Mouse (Mus musculus) urinary bladder, postnatal 0 days (tissue): ENCODE results near the gene Cluap1. TPM values are rescaled to one million over a fixed set of nuclear protein-coding genes. Genes with fewer than 3 reads are reported as not detected.

Source experiments
- microRNA-seq: library from miRNA; unstranded; fragments of <30 nt; microRNA quantifications from one replicate; pipeline ENCODE4, GENCODE M21; 2016
- polyA plus RNA-seq: library from polyadenylated mRNA; unstranded; fragments of >200 nt; fragmentation: Nextera tagmentation; extraction: Ambion mirVana; gene quantifications from 2 replicates; pipeline ENCODE4 v1.2.1, GENCODE M21; 2015

Cluap1 gene
- polyA plus RNA-seq: 13.7 and 14.4 TPM in 2 replicates

GRCm38 (mm10) chr16:3908537-3909111 is at the start of gene Cluap1, which contains the start of gene 1700037C18Rik:
Gene Cluap1, plus strand, starts transcription at chr16:3908801.
Gene 1700037C18Rik, minus strand, starts transcription at chr16:3908689.

DNA sequence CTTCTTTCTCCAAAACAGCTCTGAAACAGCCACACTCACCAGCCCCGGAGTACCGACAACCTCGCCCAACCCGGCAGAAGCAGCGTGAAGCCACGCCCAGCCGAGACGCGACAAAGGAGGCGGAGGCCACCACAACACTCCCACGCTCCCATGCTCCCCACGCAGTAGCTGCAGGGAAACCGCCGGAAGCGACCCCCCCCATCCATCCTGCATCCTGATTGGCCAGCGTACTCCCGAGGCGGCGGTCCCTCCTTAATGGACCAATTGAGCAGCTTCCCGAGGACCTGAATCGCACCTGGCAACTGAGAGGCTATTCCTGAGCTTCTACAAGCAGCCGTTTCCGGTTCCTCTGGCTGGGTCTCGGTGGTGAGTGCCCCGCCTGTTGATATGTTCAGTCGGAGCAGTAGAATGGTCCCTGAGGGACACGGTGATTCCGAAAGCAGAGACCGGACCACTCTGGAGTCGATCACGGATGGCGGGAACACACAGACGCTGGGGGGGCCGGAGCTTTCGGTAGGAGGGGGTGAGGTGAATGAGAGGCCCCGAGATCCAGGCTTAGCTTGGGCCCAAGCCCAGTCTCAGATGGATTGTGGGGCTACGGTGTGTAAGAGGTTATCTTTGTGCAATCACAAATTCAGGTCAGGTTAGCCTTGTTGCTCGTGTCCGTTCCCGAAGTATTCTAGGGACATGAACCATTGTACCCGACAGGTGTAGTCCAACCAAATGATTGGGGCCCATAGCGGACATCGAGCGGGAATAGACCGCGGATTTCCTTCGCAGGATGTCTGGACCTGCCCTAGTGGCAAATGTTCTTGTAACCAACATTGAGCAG is 36.2 kb upstream of the Cluap1 start, which contains the start of gene Naa60:
TSS of gene Naa60 (plus strand) at position 160 of the 832 bp plus-strand sequence.

GRCm38 (mm10) chr16:3884201-3885064 is 24.2 kb upstream of the Cluap1 start, which contains the start of the genes Zfp597 and Gm20695:
Gene Zfp597, minus strand, starts transcription at chr16:3884561.
Gene Gm20695, plus strand, starts transcription at chr16:3884648.

GRCm38 (mm10) chr16:3976251-3976671 is 67.7 kb downstream of the Cluap1 start, which contains the start of gene Nlrc3:
Gene Nlrc3, minus strand, starts transcription at chr16:3976632.

Small RNAs within 50 kb of the gene (microRNA-seq; reads per million reads assigned to microRNA genes)
- not detected for gene Gm23493

Other genes starting within 250 kb of the Cluap1 start
- gene Mefv, start 190.7 kb upstream of the Cluap1 start, polyA plus RNA-seq: 0.05 TPM in 1 of 2 replicates, not detected in the other
- gene Zfp263, start 164.7 kb upstream of the Cluap1 start, polyA plus RNA-seq: 24.0 and 24.1 TPM in 2 replicates
- gene Olfr15, start 77.9 kb upstream of the Cluap1 start, polyA plus RNA-seq: not detected in 2 replicates
- gene Zfp174, start 61.5 kb upstream of the Cluap1 start, polyA plus RNA-seq: 0.54 TPM in 2 replicates
- gene Naa60, start 36.4 kb upstream of the Cluap1 start, polyA plus RNA-seq: 25.9 and 27.3 TPM in 2 replicates
- 2.5 and 3.3 TPM in 2 replicates for gene Zfp597, start 24.2 kb upstream of the Cluap1 start, polyA plus RNA-seq
- 1.0 and 1.3 TPM in 2 replicates for gene Gm20695, start 24.2 kb upstream of the Cluap1 start, polyA plus RNA-seq
- gene 1700037C18Rik, start 112 bp upstream of the Cluap1 start, polyA plus RNA-seq: 5.9 and 6.4 TPM in 2 replicates
- gene Nlrc3, start 67.8 kb downstream of the Cluap1 start, polyA plus RNA-seq: 0.25 and 0.40 TPM in 2 replicates
- gene Slx4, start 95.0 kb downstream of the Cluap1 start, polyA plus RNA-seq: 6.1 and 7.0 TPM in 2 replicates
- gene Dnase1, start 128.1 kb downstream of the Cluap1 start, polyA plus RNA-seq: 0.95 and 1.9 TPM in 2 replicates
- gene Trap1, start 169.0 kb downstream of the Cluap1 start, polyA plus RNA-seq: 48.8 and 53.2 TPM in 2 replicates